Mouse (Mus musculus) thymus, postnatal 0 days (tissue): ENCODE results near the gene Igsf6. TPM values are rescaled to one million over a fixed set of nuclear protein-coding genes. Genes with fewer than 3 reads are reported as not detected.
"Not testable (repeated sequence)": the region's sequence is repeated elsewhere in the genome, so short reads cannot be mapped to it uniquely, and the experiment has no call there.

Source experiments
- DNase-seq: peaks from one replicate; pipeline ENCODE4 v3.0.0-alpha.2; 2015; ENCODE audit warnings: low spot score
- polyA plus RNA-seq: library from polyadenylated mRNA; unstranded; fragments of >200 nt; fragmentation: Nextera tagmentation; extraction: Ambion mirVana; gene quantifications from 2 replicates; pipeline ENCODE4 v1.2.1, GENCODE M21; 2015

The Igsf6 gene
- polyA plus RNA-seq, 1 experiment from 2014 or later, result 2.5 TPM

- peak; percentile 27 for DNase-seq
Measured at GRCm38 (mm10) chr7:121059477-121060218, 14.7 kb downstream of the Igsf6 start.

GRCm38 (mm10) chr7:121053071-121053470 is 21.3 kb downstream of the Igsf6 start:
- no peak for DNase-seq

- DNase-seq, result no peak
Measured at GRCm38 (mm10) chr7:121047624-121048023, 26.7 kb downstream of the Igsf6 start.

- DNase-seq, result no peak
Measured at GRCm38 (mm10) chr7:121045671-121046453, 28.5 kb downstream of the Igsf6 start.

- DNase-seq, result no peak
Measured at GRCm38 (mm10) chr7:121044251-121044650, 30.1 kb downstream of the Igsf6 start.

- no peak for DNase-seq
Measured at GRCm38 (mm10) chr7:121043510-121043909, 30.9 kb downstream of the Igsf6 start.

- no peak for DNase-seq
Measured at GRCm38 (mm10) chr7:121043004-121043403, 31.4 kb downstream of the Igsf6 start.

- no peak for DNase-seq
Measured at GRCm38 (mm10) chr7:121041989-121042388, 32.4 kb downstream of the Igsf6 start.

GRCm38 (mm10) chr7:121040595-121040994 is 33.8 kb downstream of the Igsf6 start:
- DNase-seq, result no peak

- DNase-seq, result peak; percentile 39
Measured at GRCm38 (mm10) chr7:121035161-121035721, 39.1 kb downstream of the Igsf6 start.

- DNase-seq, result no peak
Measured at GRCm38 (mm10) chr7:121034701-121035141, 39.7 kb downstream of the Igsf6 start.

GRCm38 (mm10) chr7:121033856-121034652 is 40.3 kb downstream of the Igsf6 start, which contains the start of gene Mettl9:
Mettl9 (plus strand) TSS chr7:121034445.
- peak; percentile 97 for DNase-seq

- not testable (repeated sequence) for DNase-seq
Measured at GRCm38 (mm10) chr7:121029947-121030346, 44.4 kb downstream of the Igsf6 start.

GRCm38 (mm10) chr7:121026300-121026699 is 48.1 kb downstream of the Igsf6 start:
- no peak for DNase-seq

GRCm38 (mm10) chr7:121025221-121026008 is 49.0 kb downstream of the Igsf6 start:
- DNase-seq, result no peak

- peak; percentile 29 for DNase-seq
Measured at GRCm38 (mm10) chr7:121020277-121020676, 54.1 kb downstream of the Igsf6 start.

GRCm38 (mm10) chr7:121018778-121019177 is 55.6 kb downstream of the Igsf6 start:
- no peak for DNase-seq

GRCm38 (mm10) chr7:121014486-121014885 is 59.9 kb downstream of the Igsf6 start:
- no peak for DNase-seq
